In genomic region chr17:24551050-24551444, GRCm38 (mm10) we compare ENCODE assay signal across 8 mouse cellular contexts. TPM values are rescaled to one million over a fixed set of nuclear protein-coding genes. Genes with fewer than 3 reads are reported as not detected.
DNase-seq lines count a peak whose midpoint lies in the region; ATAC-seq lines count a peak whose summit lies in the region.

No protein-coding gene starts in this region.

- H3K36me3 ChIP-seq in kidney, embryonic 15.5 days = no peaks in the 10 kb centered on the region
- no peaks in the 10 kb centered on the region for H3K36me3 ChIP-seq in embryonic facial prominence, embryonic 10.5 days (replicated peaks)
- H3K36me3 ChIP-seq in hindbrain, embryonic 14.5 days (replicated peaks; ENCODE audit: control insufficient read depth, insufficient read depth) = 0 out of 2 replicates have a peak, but pooled peaks cover 4% of the 10 kb centered on the region
- H3K36me3 ChIP-seq in midbrain, embryonic 13.5 days = no peaks in the 10 kb centered on the region

- peak overlapping the region; percentile 95 for H3K9ac ChIP-seq in kidney, embryonic 15.5 days
- peak overlapping the region; percentile 95 for H3K9ac ChIP-seq in hindbrain, embryonic 14.5 days
- H3K9ac ChIP-seq in midbrain, embryonic 13.5 days (replicated peaks) = peak overlapping the region; percentile 87

- no peak for ATAC-seq in kidney, embryonic 15.5 days (replicated peaks; ENCODE audit: low FRiP score)
- no peak for ATAC-seq in hindbrain, embryonic 14.5 days (ENCODE audit: low FRiP score)
- peak; percentile 1; the same call in 1 of the 2 replicates for ATAC-seq in midbrain, embryonic 13.5 days
- no peak for ATAC-seq in megakaryocyte-erythroid progenitor cell, adult 5-6 weeks (replicated peaks; ENCODE audit: low FRiP score, low TSS enrichment, poor library complexity, severe bottlenecking)

- 51% methylated on average over 3 of the region's 3 CpGs for WGBS in kidney, embryonic 15.5 days
- WGBS in embryonic facial prominence, embryonic 10.5 days = 56% methylated on average over 3 of the region's 3 CpGs
- 48% methylated on average over 3 of the region's 3 CpGs for WGBS in hindbrain, embryonic 14.5 days
- 46% methylated on average over 3 of the region's 3 CpGs for WGBS in midbrain, embryonic 13.5 days

- no peaks in the 10 kb centered on the region for H3K9me3 ChIP-seq in kidney, embryonic 15.5 days (replicated peaks)
- no peaks in the 10 kb centered on the region for H3K9me3 ChIP-seq in embryonic facial prominence, embryonic 10.5 days
- no peaks in the 10 kb centered on the region for H3K9me3 ChIP-seq in hindbrain, embryonic 14.5 days (ENCODE audit: control insufficient read depth, low read length)
- no peaks in the 10 kb centered on the region for H3K9me3 ChIP-seq in midbrain, embryonic 13.5 days

- no peak for DNase-seq in kidney, postnatal 14 days
- DNase-seq in embryonic facial prominence, embryonic 10.5 days (ENCODE audit: low spot score) = no peak
- DNase-seq in hindbrain, embryonic 14.5 days (ENCODE audit: low spot score) = no peak
- no peak for DNase-seq in left cerebral cortex, adult 9 months (ENCODE audit: low spot score in 2 of 2)
- DNase-seq in frontal cortex, postnatal 14 days (ENCODE audit: low spot score in 2 of 2) = no peak

- peak overlapping the region; percentile 88 for H3K4me2 ChIP-seq in kidney, embryonic 15.5 days
- H3K4me2 ChIP-seq in hindbrain, embryonic 14.5 days (replicated peaks) = peak overlapping the region; percentile 70
- peak overlapping the region; percentile 86 for H3K4me2 ChIP-seq in midbrain, embryonic 13.5 days (replicated peaks)

- no peaks in the 10 kb centered on the region for H3K27me3 ChIP-seq in kidney, embryonic 15.5 days
- H3K27me3 ChIP-seq in embryonic facial prominence, embryonic 10.5 days (replicated peaks; ENCODE audit: low read depth, poor library complexity, severe bottlenecking) = peaks cover 32% of the 10 kb centered on the region
- peaks cover 7% of the 10 kb centered on the region for H3K27me3 ChIP-seq in hindbrain, embryonic 14.5 days (ENCODE audit: control insufficient read depth, insufficient read depth, low read length)
- peaks cover 15% of the 10 kb centered on the region for H3K27me3 ChIP-seq in midbrain, embryonic 13.5 days

- peak overlapping the region; percentile 91 for H3K4me3 ChIP-seq in kidney, embryonic 15.5 days (replicated peaks)
- H3K4me3 ChIP-seq in embryonic facial prominence, embryonic 10.5 days = peak overlapping the region; percentile 93
- peak overlapping the region; percentile 83 for H3K4me3 ChIP-seq in hindbrain, embryonic 14.5 days (replicated peaks; ENCODE audit: low read length)
- peak overlapping the region; percentile 65 for H3K4me3 ChIP-seq in midbrain, embryonic 13.5 days (replicated peaks)

- peak overlapping the region; percentile 97 for H3K27ac ChIP-seq in kidney, embryonic 15.5 days
- peak overlapping the region; percentile 97 for H3K27ac ChIP-seq in embryonic facial prominence, embryonic 10.5 days (replicated peaks)
- H3K27ac ChIP-seq in hindbrain, embryonic 14.5 days = peak overlapping the region; percentile 94; the same call in 1 of the 2 replicates
- peak overlapping the region; percentile 95 for H3K27ac ChIP-seq in midbrain, embryonic 13.5 days

- H3K4me1 ChIP-seq in kidney, embryonic 15.5 days = peaks cover 34% of the 10 kb centered on the region
- H3K4me1 ChIP-seq in embryonic facial prominence, embryonic 10.5 days = peaks cover 36% of the 10 kb centered on the region
- H3K4me1 ChIP-seq in hindbrain, embryonic 14.5 days (replicated peaks; ENCODE audit: control insufficient read depth, insufficient read depth, low read length) = peaks cover 29% of the 10 kb centered on the region
- H3K4me1 ChIP-seq in midbrain, embryonic 13.5 days (replicated peaks) = peaks cover 35% of the 10 kb centered on the region

RNA-seq across cellular contexts. Expression of gene Pkd1, which starts 1.4 kb away (rescaled TPM):
- 21.3 and 21.9 TPM in 2 replicates for polyA plus RNA-seq in kidney, embryonic 15.5 days (2015; fragmentation: Nextera tagmentation; extraction: Ambion mirVana)
- polyA plus RNA-seq in embryonic facial prominence, embryonic 10.5 days (2016; fragmentation: Nextera tagmentation; extraction: Ambion mirVana) = 14.9 and 16.3 TPM in 2 replicates
- 28.4 and 30.4 TPM in 2 replicates for polyA plus RNA-seq in hindbrain, embryonic 14.5 days (2014; fragmentation: Nextera tagmentation; extraction: Ambion mirVana)
- 17.7 and 19.4 TPM in 2 replicates for polyA plus RNA-seq in midbrain, embryonic 13.5 days (2015; fragmentation: Nextera tagmentation; extraction: Ambion mirVana)
- 17.2 and 20.5 TPM in 2 replicates for total RNA-seq in megakaryocyte-erythroid progenitor cell, adult 5-6 weeks (2014; fragmentation: Nextera tagmentation)
- 4.6 and 5.4 TPM in 2 replicates for total RNA-seq in megakaryocyte-erythroid progenitor cell, adult 5-6 weeks (2017)

RNA-seq across cellular contexts. Expression of gene Rab26, which starts 17.0 kb away (rescaled TPM):
- polyA plus RNA-seq in kidney, embryonic 15.5 days (2015; fragmentation: Nextera tagmentation; extraction: Ambion mirVana) = 2.8 TPM in 2 replicates
- 2.6 TPM in 2 replicates for polyA plus RNA-seq in embryonic facial prominence, embryonic 10.5 days (2016; fragmentation: Nextera tagmentation; extraction: Ambion mirVana)
- polyA plus RNA-seq in hindbrain, embryonic 14.5 days (2014; fragmentation: Nextera tagmentation; extraction: Ambion mirVana) = 4.2 and 5.6 TPM in 2 replicates
- polyA plus RNA-seq in midbrain, embryonic 13.5 days (2015; fragmentation: Nextera tagmentation; extraction: Ambion mirVana) = 2.9 TPM in 2 replicates
- not detected in 2 replicates for total RNA-seq in megakaryocyte-erythroid progenitor cell, adult 5-6 weeks (2014; fragmentation: Nextera tagmentation)
- total RNA-seq in megakaryocyte-erythroid progenitor cell, adult 5-6 weeks (2017) = 1.3 TPM in 1 of 2 replicates, not detected in the other

RNA-seq across cellular contexts. Expression of gene Traf7, which starts 23.3 kb away (rescaled TPM):
- polyA plus RNA-seq in kidney, embryonic 15.5 days (2015; fragmentation: Nextera tagmentation; extraction: Ambion mirVana) = 85.8 and 96.1 TPM in 2 replicates
- polyA plus RNA-seq in embryonic facial prominence, embryonic 10.5 days (2016; fragmentation: Nextera tagmentation; extraction: Ambion mirVana) = 116 and 121 TPM in 2 replicates
- 75.0 and 82.8 TPM in 2 replicates for polyA plus RNA-seq in hindbrain, embryonic 14.5 days (2014; fragmentation: Nextera tagmentation; extraction: Ambion mirVana)
- 97.3 and 106 TPM in 2 replicates for polyA plus RNA-seq in midbrain, embryonic 13.5 days (2015; fragmentation: Nextera tagmentation; extraction: Ambion mirVana)
- total RNA-seq in megakaryocyte-erythroid progenitor cell, adult 5-6 weeks (2014; fragmentation: Nextera tagmentation) = 111 and 143 TPM in 2 replicates
- 66.3 and 84.8 TPM in 2 replicates for total RNA-seq in megakaryocyte-erythroid progenitor cell, adult 5-6 weeks (2017)
